Mouse (Mus musculus): ENCODE data around the gene Speer4c. TPM values are rescaled to one million over a fixed set of nuclear protein-coding genes. Genes with fewer than 3 reads are reported as not detected.
"Not testable (repeated sequence)": the region's sequence is repeated elsewhere in the genome, so short reads cannot be mapped to it uniquely, and the experiment has no call there.

Gene Speer4c
- total RNA-seq (2021) = not detected

- DNase-seq; intact Hi-C loops (cut with DNase I): not testable (repeated sequence)
Observed at GRCm38 (mm10) chr5:15714171-15714570, at the start of gene Speer4c. Gene Speer4c, minus strand, starts transcription at chr5:15714271.

DNA sequence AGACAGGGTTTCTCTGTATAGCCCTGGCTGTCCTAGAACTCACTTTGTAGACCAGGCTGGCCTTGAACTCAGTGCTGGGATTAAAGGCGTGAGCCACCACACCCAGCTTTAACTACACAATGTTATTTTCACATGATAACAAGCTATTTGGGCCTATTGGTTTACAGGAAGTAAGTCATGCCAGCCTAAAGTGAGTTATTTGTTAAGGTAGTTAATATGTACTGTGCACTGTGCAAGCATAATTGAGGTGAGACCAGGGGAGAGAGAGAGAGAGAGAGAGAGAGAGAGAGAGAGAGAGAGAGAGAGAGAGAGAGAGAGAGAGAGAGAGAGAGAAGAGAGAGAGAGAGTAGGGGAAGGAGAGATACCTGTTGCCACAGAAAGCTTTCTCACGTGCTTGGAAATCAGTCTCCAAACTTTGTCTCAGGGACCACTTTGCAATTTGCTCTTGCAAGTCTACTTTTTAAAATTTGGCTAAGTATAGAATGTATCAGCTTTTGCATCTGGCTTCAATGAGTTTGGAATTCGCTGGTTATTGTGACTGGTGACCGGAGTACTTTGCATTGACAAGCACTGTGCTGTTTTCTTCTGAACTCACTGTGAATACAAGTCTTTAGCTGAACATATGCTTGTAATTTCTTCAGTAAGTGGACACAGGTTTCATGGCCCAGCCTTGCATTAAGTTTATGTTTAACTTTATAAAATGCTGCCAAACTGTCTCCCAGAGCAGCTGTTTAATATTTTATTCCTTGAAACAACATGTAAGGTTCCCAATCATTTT lies 33.6 kb upstream of the Speer4c start:
- DNase-seq = no peak
- intact Hi-C loops (cut with DNase I) = no loop called here

DNA sequence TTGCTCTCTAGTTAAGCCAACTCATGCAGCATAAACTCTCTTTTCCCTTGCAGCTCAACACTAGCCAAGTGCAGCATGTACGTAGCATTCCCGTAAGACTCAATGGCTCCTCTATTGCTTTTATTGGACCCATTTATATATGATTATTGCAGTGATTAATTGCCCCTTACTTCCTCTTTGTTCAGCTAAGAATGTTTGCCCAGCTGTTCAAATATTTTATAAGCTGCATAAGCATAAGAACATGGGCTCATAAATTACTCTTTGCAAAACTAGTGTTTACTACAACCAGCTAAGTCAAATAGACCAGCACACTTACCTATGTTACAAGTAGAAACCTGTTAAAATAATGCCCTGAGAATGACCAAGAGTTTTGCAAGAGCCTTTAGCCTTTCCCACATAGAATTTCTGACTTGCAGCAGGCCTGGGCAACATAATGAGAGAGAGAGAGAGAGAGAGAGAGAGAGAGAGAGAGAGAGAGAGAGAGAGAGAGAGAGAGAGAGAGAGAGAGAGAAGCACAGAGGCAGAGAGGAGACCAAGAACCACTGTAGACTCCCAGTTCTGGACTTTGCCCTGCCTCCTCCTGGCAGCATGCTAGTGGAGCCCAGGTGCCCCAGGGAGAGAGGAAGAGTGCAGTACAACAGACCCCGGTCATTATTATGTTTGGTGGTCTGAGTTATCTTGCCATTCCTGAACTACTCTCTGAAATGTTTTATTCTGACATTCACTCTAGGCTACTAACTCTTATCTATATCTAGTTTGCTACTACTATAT lies 20.2 kb upstream of the Speer4c start:
- DNase-seq = no peak
- intact Hi-C loops (cut with DNase I) = no loop called here

GRCm38 (mm10) chr5:15702891-15703290 lies 11.2 kb downstream of the Speer4c start:
- peak; percentile 2 for DNase-seq
- intact Hi-C loops (cut with DNase I) = not testable (repeated sequence)

DNA sequence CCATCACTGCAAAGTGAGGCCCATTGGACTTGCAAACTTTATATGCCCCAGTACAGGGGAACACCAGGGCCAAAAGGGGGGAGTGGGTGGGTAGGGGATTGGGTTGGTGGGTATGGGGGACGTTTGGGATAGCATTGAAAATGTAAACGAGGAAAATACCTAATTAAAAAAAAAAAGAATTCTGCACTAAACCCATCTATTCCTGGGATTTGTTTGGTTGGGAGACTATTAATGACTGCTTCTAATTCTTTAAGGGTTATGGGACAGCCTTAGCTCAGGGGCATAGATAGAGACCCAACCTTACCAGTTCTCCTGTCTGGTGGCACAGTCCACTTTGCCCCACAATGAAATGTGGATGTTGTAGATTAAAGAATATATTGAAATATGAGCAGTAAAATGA lies 16.4 kb downstream of the Speer4c start:
- DNase-seq; intact Hi-C loops (cut with DNase I): not testable (repeated sequence)

DNA sequence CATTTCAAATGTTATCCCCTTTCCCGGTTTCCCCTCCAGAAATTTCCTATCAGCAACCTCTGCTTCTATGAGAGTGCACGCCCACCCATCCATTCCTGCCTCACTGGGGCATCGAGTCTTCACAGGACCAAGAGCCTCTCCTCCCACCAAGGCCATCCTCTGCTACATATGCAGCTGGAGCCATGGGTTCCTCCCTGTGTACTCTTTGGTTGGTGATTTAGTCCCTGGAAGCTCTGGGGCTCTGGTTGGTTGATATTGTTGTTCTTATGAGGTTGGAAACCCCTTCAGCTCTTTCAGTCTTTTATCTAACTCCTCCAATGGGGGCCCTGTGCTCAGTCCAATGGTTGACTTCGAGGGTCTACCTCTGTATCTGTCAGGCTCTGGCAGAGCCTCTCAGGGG lies 22.2 kb downstream of the Speer4c start:
- intact Hi-C loops (cut with DNase I); DNase-seq: not testable (repeated sequence)

DNA sequence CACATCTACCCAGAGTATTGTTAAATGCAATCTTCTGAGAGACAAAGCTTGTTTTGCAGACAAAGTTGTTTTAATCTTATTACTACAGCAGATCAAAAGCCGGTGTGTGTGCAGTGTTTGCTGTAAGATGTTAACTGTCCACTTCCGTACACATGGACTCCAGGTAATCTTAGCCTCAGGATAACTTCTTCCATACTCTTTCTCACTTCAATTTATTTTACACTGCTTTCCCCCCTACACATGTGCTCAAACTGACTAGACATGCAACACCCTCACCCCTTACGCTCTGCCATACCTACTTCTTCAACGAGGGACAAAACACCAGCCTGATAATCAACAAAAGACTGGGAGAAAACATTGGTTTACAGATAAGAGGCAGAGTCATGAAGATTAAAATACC lies 23.2 kb downstream of the Speer4c start:
- intact Hi-C loops (cut with DNase I); DNase-seq: not testable (repeated sequence)

GRCm38 (mm10) chr5:15689659-15690213 lies 24.3 kb downstream of the Speer4c start:
- DNase-seq; intact Hi-C loops (cut with DNase I): not testable (repeated sequence)

GRCm38 (mm10) chr5:15688874-15689658 lies 25.0 kb downstream of the Speer4c start:
- DNase-seq; intact Hi-C loops (cut with DNase I): not testable (repeated sequence)

DNA sequence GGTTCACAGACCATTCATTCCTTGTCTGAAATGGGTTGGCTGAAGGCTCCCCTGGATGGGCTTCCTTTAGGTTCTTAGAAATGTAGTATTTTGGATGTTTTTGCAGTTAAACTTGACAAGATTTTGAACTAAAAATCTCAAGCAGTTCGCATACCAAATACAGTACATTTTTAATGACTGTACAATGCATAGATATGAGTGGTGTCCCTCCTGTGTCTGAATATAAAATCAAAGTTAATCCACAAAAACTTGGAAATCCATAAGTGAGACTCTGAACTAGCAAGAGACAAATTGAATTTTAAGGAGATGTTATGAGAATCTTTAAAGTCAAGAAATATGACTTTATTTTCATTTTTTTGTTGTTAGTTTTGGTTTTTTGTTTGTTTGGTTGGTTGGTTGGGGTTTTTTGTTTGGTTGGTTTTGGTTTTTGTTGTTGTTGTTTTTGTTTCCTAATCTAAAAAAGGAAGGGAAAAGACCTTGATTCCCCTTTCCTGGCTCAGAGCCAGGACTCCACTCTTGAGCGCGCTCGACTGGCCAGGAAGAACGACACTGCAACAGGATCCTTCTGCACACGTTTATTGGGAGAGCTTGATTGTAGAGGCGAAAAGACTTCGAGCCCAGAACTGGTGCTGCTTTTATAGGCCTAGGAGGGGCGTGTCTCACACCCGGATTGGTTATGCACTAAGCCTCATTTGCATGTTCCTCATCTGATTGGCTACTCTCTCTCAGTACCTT lies 32.6 kb downstream of the Speer4c start:
- DNase-seq = peak; percentile 4
- intact Hi-C loops (cut with DNase I) = not testable (repeated sequence)

DNA sequence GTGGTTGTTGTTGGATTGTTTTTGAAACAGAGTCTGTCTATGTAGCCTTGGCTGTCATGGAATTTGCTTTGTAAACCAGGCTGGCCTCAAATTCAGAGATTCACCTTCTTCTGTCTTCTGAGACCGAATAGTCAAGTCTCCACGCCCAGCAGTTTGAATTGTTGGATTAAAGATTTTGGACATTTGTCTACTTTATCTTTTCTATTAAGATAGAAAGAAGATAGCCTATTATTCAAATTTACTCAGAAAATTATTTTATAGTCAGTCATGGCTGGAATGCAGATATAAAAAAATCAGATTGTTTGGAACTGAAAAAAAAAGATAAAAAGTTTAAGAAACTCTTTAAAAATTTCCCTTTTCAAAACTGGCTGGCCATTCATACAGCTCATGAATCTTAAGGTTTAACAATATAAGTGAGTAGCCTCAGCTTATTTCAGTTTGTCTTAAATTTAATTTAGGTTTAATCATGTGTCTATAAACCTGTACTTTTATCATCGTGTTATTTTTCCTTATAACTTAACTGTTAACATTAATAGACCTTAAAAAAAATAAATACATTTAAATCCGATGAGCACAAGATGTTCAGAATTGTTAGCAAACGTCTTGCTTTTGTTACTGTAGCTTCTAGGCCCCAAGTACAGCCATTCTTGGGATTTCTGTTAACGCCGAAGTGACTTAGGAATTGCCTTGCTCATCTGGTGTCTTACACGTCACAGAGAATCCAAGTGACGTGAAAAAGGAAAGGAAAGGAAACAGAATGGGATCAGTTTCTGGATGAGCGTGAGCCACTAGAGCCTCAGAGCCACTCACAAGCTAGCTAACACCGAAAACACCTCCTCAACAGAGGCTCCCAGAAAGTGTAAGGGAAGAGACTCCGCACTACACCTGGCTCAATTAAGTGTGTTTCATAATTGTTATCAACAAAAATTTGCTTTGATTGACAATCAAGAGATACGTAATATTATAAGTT lies 33.8 kb downstream of the Speer4c start:
- intact Hi-C loops (cut with DNase I); DNase-seq: not testable (repeated sequence)

DNA sequence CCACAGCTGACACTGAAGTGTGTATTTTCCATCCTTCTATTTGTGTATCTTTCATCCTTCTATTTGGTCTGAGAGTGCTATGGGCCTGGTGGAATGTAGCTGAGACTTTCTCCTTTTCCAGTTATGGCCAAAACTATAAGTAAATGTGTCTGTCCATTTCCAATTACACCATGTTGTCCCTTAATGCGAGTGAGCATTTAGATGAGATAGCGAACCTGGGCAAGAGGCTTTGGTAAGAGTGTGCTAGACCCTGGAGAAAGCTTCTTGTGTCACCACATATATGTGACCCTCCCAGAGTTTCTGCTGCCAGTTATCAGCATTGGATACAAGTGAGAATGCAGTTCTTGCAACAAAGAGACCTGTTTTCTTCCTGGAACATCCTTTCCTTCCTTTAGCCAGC lies 35.2 kb downstream of the Speer4c start:
- intact Hi-C loops (cut with DNase I); DNase-seq: not testable (repeated sequence)

DNA sequence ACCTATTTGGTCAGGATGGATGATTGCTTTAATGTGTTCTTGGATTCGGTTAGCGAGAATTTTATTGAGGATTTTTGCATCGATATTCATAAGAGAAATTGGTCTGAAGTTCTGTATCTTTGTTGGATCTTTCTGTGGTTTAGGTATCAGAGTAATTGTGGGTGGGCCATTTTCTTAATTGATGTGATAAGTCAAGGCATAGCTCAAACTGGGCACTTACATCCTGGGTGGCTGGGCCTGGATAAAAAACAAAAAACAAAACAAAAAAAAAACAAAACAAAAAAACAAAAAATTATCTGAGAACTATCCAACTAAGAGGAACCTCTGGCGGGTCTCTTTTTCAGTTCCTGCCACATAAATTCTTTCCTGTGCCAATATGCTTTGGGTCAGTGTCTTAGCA lies 36.3 kb downstream of the Speer4c start:
- intact Hi-C loops (cut with DNase I); DNase-seq: not testable (repeated sequence)

- intact Hi-C loops (cut with DNase I); DNase-seq: not testable (repeated sequence)
Observed at GRCm38 (mm10) chr5:15674429-15675244, 39.4 kb downstream of the Speer4c start.

DNA sequence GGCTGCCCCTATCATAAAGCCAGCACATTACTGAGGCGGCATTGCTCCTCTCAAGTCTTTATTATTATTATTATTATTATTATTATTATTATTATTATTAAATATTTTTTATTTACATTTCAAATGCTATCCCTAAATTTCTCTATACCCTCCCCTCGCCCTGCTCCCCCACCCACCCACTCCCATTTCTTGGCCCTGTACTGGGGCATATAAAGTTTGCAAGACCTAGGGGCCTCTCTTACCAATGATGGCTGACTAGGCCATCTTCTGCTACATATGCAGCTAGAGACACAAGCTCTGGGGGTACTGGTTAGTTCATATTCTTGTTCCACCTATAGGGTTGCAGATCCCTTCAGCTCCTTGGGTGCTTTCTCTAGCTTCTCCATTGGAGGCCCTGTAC lies 40.1 kb downstream of the Speer4c start:
- DNase-seq = not testable (repeated sequence)

GRCm38 (mm10) chr5:15670789-15671188 lies 43.3 kb downstream of the Speer4c start:
- intact Hi-C loops (cut with DNase I); DNase-seq: not testable (repeated sequence)

More for the DNA sequence above, 40.1 kb downstream of the Speer4c start:
- intact Hi-C loops (cut with DNase I) = not testable (repeated sequence)

DNA sequence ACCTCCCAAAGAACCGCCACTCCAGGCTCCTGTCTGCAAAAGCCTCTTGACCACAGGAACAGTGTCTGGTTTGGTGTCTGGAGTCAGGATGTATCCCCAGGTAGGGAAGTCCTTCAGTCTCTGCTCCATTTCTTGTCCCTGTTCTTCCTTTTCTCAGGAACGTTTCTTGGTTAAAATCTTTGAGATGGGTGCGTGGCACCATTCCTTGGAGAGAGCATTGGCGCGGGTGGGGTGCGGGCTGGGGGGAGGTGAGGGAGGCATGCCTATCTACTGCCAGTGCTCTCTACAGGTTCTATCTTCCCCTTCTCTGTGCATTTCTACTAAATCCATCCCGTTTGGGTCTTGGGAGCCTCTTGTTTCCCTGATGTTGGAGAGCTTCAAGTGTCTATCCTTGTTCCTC lies 50.2 kb downstream of the Speer4c start:
- peak; percentile 1 for DNase-seq
- intact Hi-C loops (cut with DNase I) = not testable (repeated sequence)

All from left cerebral cortex, postnatal 4 days (tissue).